Mouse (Mus musculus) frontal cortex, postnatal 25 days (tissue): Measurements from ENCODE around the gene Twnk.

Experiments
- DNase-seq, 2 experiments: peaks; one replicate each; pipeline ENCODE4 v3.0.0; 2022; ENCODE audit warnings: low spot score in 2 of 2

Twnk gene

GRCm38 (mm10) chr19:45048644-45049365, 43.3 kb downstream of the Twnk start:
- DNase-seq: no peak

GRCm38 (mm10) chr19:45049523-45049922, 44.1 kb downstream of the Twnk start:
- no peak for DNase-seq

- no peak for DNase-seq
These were observed 48.0 kb downstream of the Twnk start for GRCm38 (mm10) chr19:45053451-45053850.

GRCm38 (mm10) chr19:45054892-45055690, 49.6 kb downstream of the Twnk start:
- no peak for DNase-seq

- no peak for DNase-seq
These were observed 50.9 kb downstream of the Twnk start for GRCm38 (mm10) chr19:45056364-45056763.

GRCm38 (mm10) chr19:45056908-45057698, 51.6 kb downstream of the Twnk start:
- no peak for DNase-seq

- DNase-seq: no peak
These were observed 52.3 kb downstream of the Twnk start for GRCm38 (mm10) chr19:45057724-45058112.

GRCm38 (mm10) chr19:45058113-45058839, 52.8 kb downstream of the Twnk start:
- peak; percentile 76 to 79 for DNase-seq

GRCm38 (mm10) chr19:45058841-45059240, 53.4 kb downstream of the Twnk start:
- no peak for DNase-seq
